Mouse (Mus musculus) liver, adult (tissue): ENCODE data around the gene Fxr1.

Source experiments
- GATA4 ChIP-seq: IDR thresholded peaks from 2 replicates; pipeline ENCODE4 v1.6.1; 2014; ENCODE audit warnings: mild to moderate bottlenecking, low read length; ENCODE audit not compliant: insufficient replicate concordance

The Fxr1 gene

GRCm38 (mm10) chr3:34119869-34120268 lies 100.1 kb downstream of the Fxr1 start:
- TF ChIP-seq GATA4 = no peak
